Mouse (Mus musculus) bone marrow, adult 2 months (tissue): ENCODE measurements around the gene Chil5.

Experiments
- CTCF ChIP-seq: fragments of 200-500 bp; IDR thresholded peaks from 2 replicates; pipeline ENCODE4 v1.5.1; 2011; ENCODE audit warnings: low read length, control low read depth; ENCODE audit not compliant: control insufficient read depth, insufficient read depth
- POLR2A ChIP-seq: fragments of 200-500 bp; IDR thresholded peaks from 2 replicates; pipeline ENCODE4 v1.6.1; 2011; ENCODE audit warnings: low read depth, mild to moderate bottlenecking, control low read depth, low read length, borderline replicate concordance; ENCODE audit not compliant: control insufficient read depth

DNA sequence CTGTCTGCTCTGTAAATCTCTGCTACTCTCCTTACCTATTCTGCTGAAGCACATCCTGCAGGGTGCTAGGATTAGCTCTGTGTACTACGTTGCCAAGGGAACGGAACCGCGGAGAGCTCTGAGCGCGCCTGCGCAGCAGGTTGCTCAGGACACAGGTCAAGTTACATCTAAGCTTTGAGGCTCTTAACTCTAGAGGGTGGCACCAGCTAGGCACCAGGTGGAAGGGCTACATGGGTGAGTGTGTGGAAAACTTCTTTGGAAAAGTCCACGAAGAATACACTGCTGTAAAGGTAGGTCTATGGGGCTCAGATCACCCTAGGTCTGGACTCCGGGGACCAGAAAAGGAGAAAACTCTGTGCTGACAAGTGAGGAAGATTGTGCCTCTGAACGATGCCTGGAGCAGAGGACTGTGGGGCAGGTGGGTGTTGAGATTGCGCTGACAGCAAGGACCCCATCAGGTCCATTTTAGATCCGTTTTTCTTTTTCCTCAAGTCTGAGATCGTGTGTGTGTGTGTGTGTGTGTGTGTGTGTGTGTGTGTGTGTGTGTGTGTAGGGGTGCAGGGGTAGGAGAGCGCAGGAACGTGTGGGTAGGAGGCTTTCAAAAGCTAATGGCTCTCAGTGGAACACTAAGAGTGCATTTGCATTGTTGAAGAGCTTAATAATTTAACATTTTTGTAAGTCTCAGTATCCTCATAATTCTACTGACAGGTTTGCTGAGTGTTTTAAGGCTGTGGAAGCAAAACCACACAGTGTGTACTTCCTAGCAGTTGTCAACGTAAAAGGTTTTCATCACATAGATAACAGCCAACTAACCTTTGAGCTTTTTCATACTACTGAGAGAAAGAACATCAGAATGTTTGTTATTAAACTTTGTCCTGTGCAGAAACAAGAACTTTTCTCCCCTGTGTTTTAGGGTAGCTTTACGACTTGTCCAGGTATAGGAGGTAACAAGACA lies 30.9 kb downstream of the Chil5 start:
- TF ChIP-seq POLR2A (no peak), CTCF (no peak)
